Mouse (Mus musculus): Measurements from ENCODE around the gene Stambp.
"Not testable (repeated sequence)": the region's sequence is repeated elsewhere in the genome, so short reads cannot be mapped to it uniquely, and the experiment has no call there.

The Stambp gene

GRCm38 (mm10) chr6:83572671-83573070 is at the start of gene Stambp:
Gene Stambp, minus strand, starts transcription at chr6:83572729.
- DNase-seq (ENCODE audit: low spot score) = peak; percentile 13

GRCm38 (mm10) chr6:83619955-83620354 is 47.4 kb upstream of the Stambp start:
- no peak for DNase-seq (ENCODE audit: low spot score)

GRCm38 (mm10) chr6:83617581-83618335 is 45.2 kb upstream of the Stambp start:
- no peak for DNase-seq (ENCODE audit: low spot score)

GRCm38 (mm10) chr6:83616512-83616911 is 44.0 kb upstream of the Stambp start:
- peak; percentile 47 for DNase-seq (ENCODE audit: low spot score)

- DNase-seq (ENCODE audit: low spot score) = no peak
Measured at GRCm38 (mm10) chr6:83614469-83614868, 41.9 kb upstream of the Stambp start.

- no peak for DNase-seq (ENCODE audit: low spot score)
Measured at GRCm38 (mm10) chr6:83612976-83613375, 40.4 kb upstream of the Stambp start.

GRCm38 (mm10) chr6:83599636-83600174 is 27.2 kb upstream of the Stambp start:
- DNase-seq (ENCODE audit: low spot score) = no peak

- DNase-seq (ENCODE audit: low spot score) = no peak
Measured at GRCm38 (mm10) chr6:83599060-83599550, 26.6 kb upstream of the Stambp start.

- DNase-seq (ENCODE audit: low spot score) = peak; percentile 34
Measured at GRCm38 (mm10) chr6:83598646-83599045, 26.1 kb upstream of the Stambp start.

- no peak for DNase-seq (ENCODE audit: low spot score)
Measured at GRCm38 (mm10) chr6:83597988-83598387, 25.5 kb upstream of the Stambp start.

GRCm38 (mm10) chr6:83595035-83595434 is 22.5 kb upstream of the Stambp start:
- no peak for DNase-seq (ENCODE audit: low spot score)

GRCm38 (mm10) chr6:83593896-83594295 is 21.4 kb upstream of the Stambp start:
- no peak for DNase-seq (ENCODE audit: low spot score)

GRCm38 (mm10) chr6:83592051-83592450 is 19.5 kb upstream of the Stambp start:
- DNase-seq (ENCODE audit: low spot score) = no peak

GRCm38 (mm10) chr6:83590301-83590700 is 17.8 kb upstream of the Stambp start:
- DNase-seq (ENCODE audit: low spot score) = no peak

- DNase-seq (ENCODE audit: low spot score) = not testable (repeated sequence)
Measured at GRCm38 (mm10) chr6:83587191-83587590, 14.7 kb upstream of the Stambp start.

- DNase-seq (ENCODE audit: low spot score) = not testable (repeated sequence)
Measured at GRCm38 (mm10) chr6:83585328-83585727, 12.8 kb upstream of the Stambp start.

- DNase-seq (ENCODE audit: low spot score) = no peak
Measured at GRCm38 (mm10) chr6:83583591-83583990, 11.1 kb upstream of the Stambp start.

- no peak for DNase-seq (ENCODE audit: low spot score)
Measured at GRCm38 (mm10) chr6:83582938-83583270, 10.4 kb upstream of the Stambp start.

GRCm38 (mm10) chr6:83582135-83582937 is 9.8 kb upstream of the Stambp start:
- DNase-seq (ENCODE audit: low spot score) = no peak

GRCm38 (mm10) chr6:83577534-83577933 is 5.0 kb upstream of the Stambp start:
- DNase-seq (ENCODE audit: low spot score) = no peak

GRCm38 (mm10) chr6:83575609-83576008 is 3.1 kb upstream of the Stambp start:
- no peak for DNase-seq (ENCODE audit: low spot score)

GRCm38 (mm10) chr6:83571840-83572667 is 475 bp downstream of the Stambp start:
- peak; percentile 84 for DNase-seq (ENCODE audit: low spot score)
